Mouse (Mus musculus): ENCODE results near the gene Fkbp6. TPM values are rescaled to one million over a fixed set of nuclear protein-coding genes. Genes with fewer than 3 reads are reported as not detected.

Gene Fkbp6
- total RNA-seq, 2 experiments from 2014 or later, result not detected

GRCm38 (mm10) chr5:135246531-135246930 is 103.3 kb downstream of the Fkbp6 start:
- ATAC-seq (replicated peaks; ENCODE audit: low FRiP score, poor library complexity, severe bottlenecking), result no peak

GRCm38 (mm10) chr5:135243166-135243565 is 106.7 kb downstream of the Fkbp6 start:
- no peak for ATAC-seq (replicated peaks; ENCODE audit: low FRiP score, poor library complexity, severe bottlenecking)

GRCm38 (mm10) chr5:135242608-135243007 is 107.2 kb downstream of the Fkbp6 start:
- ATAC-seq (replicated peaks; ENCODE audit: low FRiP score, poor library complexity, severe bottlenecking), result no peak

- no peak for ATAC-seq (replicated peaks; ENCODE audit: low FRiP score, poor library complexity, severe bottlenecking)
Observed at GRCm38 (mm10) chr5:135242136-135242535, 107.7 kb downstream of the Fkbp6 start.

Other genes starting within 250 kb of the Fkbp6 start
- 1.5 and 3.6 TPM in 2 replicates for gene Tbl2, start 200.4 kb downstream of the Fkbp6 start, total RNA-seq (2015; ENCODE audit: low replicate concordance)
- 2.8 and 3.7 TPM in 2 replicates for gene Tbl2, start 200.4 kb downstream of the Fkbp6 start, total RNA-seq (2017; ENCODE audit: low replicate concordance)
- 6.0 and 10.0 TPM in 2 replicates for gene Bcl7b, start 181.8 kb downstream of the Fkbp6 start, total RNA-seq (2015; ENCODE audit: low replicate concordance)
- gene Bcl7b, start 181.8 kb downstream of the Fkbp6 start, total RNA-seq (2017; ENCODE audit: low replicate concordance), result 12.9 and 19.2 TPM in 2 replicates
- gene Baz1b, start 162.8 kb downstream of the Fkbp6 start, total RNA-seq (2015; ENCODE audit: low replicate concordance), result 33.4 and 39.8 TPM in 2 replicates
- 91.2 and 108 TPM in 2 replicates for gene Baz1b, start 162.8 kb downstream of the Fkbp6 start, total RNA-seq (2017; ENCODE audit: low replicate concordance)
- gene Fzd9, start 98.8 kb downstream of the Fkbp6 start, total RNA-seq (2015; ENCODE audit: low replicate concordance), result not detected in 2 replicates
- gene Fzd9, start 98.8 kb downstream of the Fkbp6 start, total RNA-seq (2017; ENCODE audit: low replicate concordance), result not detected in 2 replicates
- not detected in 2 replicates for gene Trim50, start 3.3 kb upstream of the Fkbp6 start, total RNA-seq (2015; ENCODE audit: low replicate concordance)
- gene Trim50, start 3.3 kb upstream of the Fkbp6 start, total RNA-seq (2017; ENCODE audit: low replicate concordance), result not detected in 2 replicates
- gene Nsun5, start 19.9 kb upstream of the Fkbp6 start, total RNA-seq (2015; ENCODE audit: low replicate concordance), result 0.77 and 4.6 TPM in 2 replicates
- 1.7 and 3.2 TPM in 2 replicates for gene Nsun5, start 19.9 kb upstream of the Fkbp6 start, total RNA-seq (2017; ENCODE audit: low replicate concordance)
- gene Pom121, start 44.5 kb upstream of the Fkbp6 start, total RNA-seq (2015; ENCODE audit: low replicate concordance), result 13.8 and 21.3 TPM in 2 replicates
- 2.8 and 4.3 TPM in 2 replicates for gene Pom121, start 44.5 kb upstream of the Fkbp6 start, total RNA-seq (2017; ENCODE audit: low replicate concordance)
- 1.2 and 5.0 TPM in 2 replicates for gene Hip1, start 195.1 kb upstream of the Fkbp6 start, total RNA-seq (2015; ENCODE audit: low replicate concordance)
- gene Hip1, start 195.1 kb upstream of the Fkbp6 start, total RNA-seq (2017; ENCODE audit: low replicate concordance), result 1.3 and 4.9 TPM in 2 replicates
- gene Ccl26, start 213.5 kb upstream of the Fkbp6 start, total RNA-seq (2015; ENCODE audit: low replicate concordance), result not detected in 2 replicates
- gene Ccl26, start 213.5 kb upstream of the Fkbp6 start, total RNA-seq (2017; ENCODE audit: low replicate concordance), result not detected in 2 replicates
- gene Ccl24, start 223.0 kb upstream of the Fkbp6 start, total RNA-seq (2015; ENCODE audit: low replicate concordance), result not detected in 2 replicates
- gene Ccl24, start 223.0 kb upstream of the Fkbp6 start, total RNA-seq (2017; ENCODE audit: low replicate concordance), result not detected in 2 replicates